Mouse (Mus musculus) E14TG2a.4 (cell line): ENCODE results near the gene P4ha2.

Source experiments
- CTCF ChIP-seq: conservative IDR thresholded peaks from 2 replicates; pipeline ENCODE4 v1.5.1; 2014; ENCODE audit warnings: low read length
- NANOG ChIP-seq: IDR thresholded peaks from 2 replicates; pipeline ENCODE4 v1.6.1; 2014; ENCODE audit warnings: borderline replicate concordance, low read length, mixed read lengths
- POU5F1 ChIP-seq: IDR thresholded peaks from 2 replicates; pipeline ENCODE4 v1.6.1; 2014; ENCODE audit warnings: low read length, borderline replicate concordance

GRCm38 (mm10) chr11:54064412-54064978 is 35.4 kb upstream of the P4ha2 start:
- no peak for TF ChIP-seq CTCF
- no peak for TF ChIP-seq NANOG
- no peak for TF ChIP-seq POU5F1
